Mouse (Mus musculus) megakaryocyte, embryonic 14.5 days (primary cell): Measurements from ENCODE around the gene Ncoa7. TPM values are rescaled to one million over a fixed set of nuclear protein-coding genes. Genes with fewer than 3 reads are reported as not detected.

Experiments used
- H3K27me3 ChIP-seq: replicated peaks from 2 replicates; pipeline ENCODE3; 2012; ENCODE audit warnings: inconsistent platforms
- H3K36me3 ChIP-seq: replicated peaks from 2 replicates; pipeline ENCODE3; 2012; ENCODE audit warnings: low read length, inconsistent platforms, mixed read lengths
- H3K4me1 ChIP-seq: 2 replicates; pipeline ENCODE4 v1.6.1; 2012; ENCODE audit warnings: inconsistent platforms
- H3K4me3 ChIP-seq: replicated peaks from 2 replicates; pipeline ENCODE3; 2012; ENCODE audit warnings: moderate library complexity, mild to moderate bottlenecking, inconsistent platforms
- H3K9me3 ChIP-seq: 2 replicates; pipeline ENCODE4 v1.6.1; 2012; ENCODE audit warnings: inconsistent platforms
- FLI1 ChIP-seq: IDR thresholded peaks from 2 replicates; pipeline ENCODE4 v1.6.1; 2012; ENCODE audit warnings: low read length, inconsistent platforms, mixed read lengths
- GATA1 ChIP-seq: IDR thresholded peaks from 3 replicates; pipeline ENCODE4 v1.6.1; 2012; ENCODE audit warnings: mixed read lengths, low read length, inconsistent platforms, borderline replicate concordance
- polyA plus RNA-seq: library from polyadenylated mRNA; stranded (reverse); fragments of >175 nt; gene quantifications from 2 replicates; pipeline ENCODE4 v1.2.3, GENCODE M21; 2012; ENCODE audit warnings: low replicate concordance; ENCODE audit not compliant: insufficient read depth

The Ncoa7 gene
- polyA plus RNA-seq, 1 experiment = 2.1 TPM

DNA sequence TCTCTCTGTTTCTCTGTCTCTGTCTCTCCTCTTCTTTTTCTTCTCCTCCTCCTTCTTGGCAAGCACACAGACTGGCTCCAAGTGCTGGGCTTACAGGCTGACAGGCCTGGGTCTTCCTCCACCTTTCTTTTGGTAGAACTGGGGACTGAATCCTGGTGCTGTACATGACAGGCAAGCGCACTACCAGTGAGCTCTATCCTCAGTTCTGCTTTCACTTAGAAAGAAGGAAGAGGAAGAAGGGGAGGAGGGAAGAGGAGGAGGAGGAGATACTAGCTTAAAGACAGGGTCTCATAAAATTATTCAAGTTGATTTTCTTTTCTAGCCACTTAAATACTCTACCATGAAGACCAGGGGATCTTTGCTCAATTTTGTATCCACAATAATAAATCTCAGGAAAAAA is 80.1 kb downstream of the Ncoa7 start:
- H3K36me3 ChIP-seq = peaks cover 22% of the 10 kb centered on the region
- peaks cover 18% of the 10 kb centered on the region for H3K4me1 ChIP-seq
- H3K4me3 ChIP-seq = no peak overlapping the region
- no peaks in the 10 kb centered on the region for H3K9me3 ChIP-seq
- H3K27me3 ChIP-seq = no peaks in the 10 kb centered on the region
- no peak for TF ChIP-seq GATA1
- TF ChIP-seq FLI1 = no peak

DNA sequence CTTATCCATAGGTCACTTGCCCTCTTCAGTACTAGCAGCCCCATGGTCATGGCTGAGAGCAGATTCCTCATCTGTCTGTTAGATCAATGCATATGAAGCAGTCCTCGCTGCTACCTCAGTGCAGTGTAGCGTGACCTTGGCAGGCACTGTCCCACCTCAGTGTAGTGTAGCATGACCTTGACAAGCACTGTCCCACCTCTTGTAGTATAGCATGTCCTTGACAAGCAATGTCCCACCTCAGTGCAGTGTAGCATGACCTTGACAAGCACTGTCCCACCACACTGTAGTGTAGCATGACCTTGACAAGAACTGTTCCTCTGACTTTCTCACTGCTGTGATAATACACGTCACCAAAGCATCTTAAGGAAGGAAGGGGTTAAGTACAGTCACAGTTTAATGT is 82.6 kb downstream of the Ncoa7 start:
- TF ChIP-seq FLI1 (no peak), GATA1 (no peak)
- Histone ChIP-seq H3K4me1 (peaks cover 23% of the 10 kb centered on the region), H3K27me3 (no peaks in the 10 kb centered on the region), H3K9me3 (no peaks in the 10 kb centered on the region), H3K36me3 (peaks cover 22% of the 10 kb centered on the region), H3K4me3 (peak overlapping the region; percentile 40)

DNA sequence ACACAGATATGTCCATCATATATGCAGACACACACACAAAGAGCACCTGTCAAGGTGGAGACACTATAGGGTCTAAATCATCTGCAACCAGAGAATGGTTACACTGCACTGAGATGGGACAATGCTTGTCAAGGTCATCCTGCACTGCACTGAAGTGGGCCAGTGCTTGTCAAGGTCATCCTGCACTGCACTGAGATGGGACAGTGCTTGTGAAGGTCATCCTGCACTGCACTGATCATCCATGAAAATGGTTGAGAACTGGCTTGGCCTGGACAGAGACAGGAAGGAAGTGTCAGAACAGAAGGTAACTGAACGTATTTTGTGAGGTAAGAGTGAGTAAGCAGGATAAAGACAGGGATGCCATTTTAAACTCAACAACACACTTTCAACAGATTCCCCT is 83.2 kb downstream of the Ncoa7 start:
- no peak for TF ChIP-seq GATA1

DNA sequence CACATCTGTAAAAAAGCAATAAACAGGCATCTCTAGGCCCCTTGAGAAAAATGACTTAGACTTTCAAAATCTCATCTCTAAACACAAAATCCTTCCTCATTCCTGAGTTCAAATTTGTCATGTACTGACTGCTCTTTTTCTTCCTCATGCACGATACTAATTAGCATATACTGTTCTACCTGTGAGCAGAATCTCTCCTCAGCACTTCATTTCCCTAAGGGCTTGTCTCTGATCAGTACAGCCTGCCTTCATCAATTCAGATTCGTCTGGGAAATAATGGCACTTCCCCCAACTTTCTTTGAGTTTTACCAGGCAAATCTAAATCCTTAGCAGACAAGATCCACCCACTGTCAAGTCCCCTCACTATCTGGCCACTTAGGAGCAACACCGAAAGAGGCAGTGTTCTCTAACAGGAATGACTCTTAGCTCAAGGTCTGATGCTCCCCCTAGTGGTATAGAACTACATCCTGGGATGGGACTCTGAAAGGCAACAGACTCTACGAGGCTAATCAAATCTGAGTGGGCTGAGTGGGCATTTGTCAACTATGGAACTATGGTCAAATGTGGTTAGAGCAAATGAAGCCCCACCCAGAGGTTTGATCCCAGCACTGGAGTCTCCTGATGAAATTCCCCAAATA is 84.3 kb downstream of the Ncoa7 start:
- Histone ChIP-seq H3K27me3 (no peaks in the 10 kb centered on the region), H3K36me3 (peaks cover 22% of the 10 kb centered on the region), H3K9me3 (no peaks in the 10 kb centered on the region), H3K4me3 (peak overlapping the region; percentile 64), H3K4me1 (peaks cover 23% of the 10 kb centered on the region)
- TF ChIP-seq GATA1 (no peak), FLI1 (no peak)

More for the DNA sequence above, 83.2 kb downstream of the Ncoa7 start:
- peaks cover 22% of the 10 kb centered on the region for H3K36me3 ChIP-seq
- H3K9me3 ChIP-seq = no peaks in the 10 kb centered on the region
- H3K4me3 ChIP-seq = no peak overlapping the region
- peaks cover 23% of the 10 kb centered on the region for H3K4me1 ChIP-seq
- no peaks in the 10 kb centered on the region for H3K27me3 ChIP-seq

DNA sequence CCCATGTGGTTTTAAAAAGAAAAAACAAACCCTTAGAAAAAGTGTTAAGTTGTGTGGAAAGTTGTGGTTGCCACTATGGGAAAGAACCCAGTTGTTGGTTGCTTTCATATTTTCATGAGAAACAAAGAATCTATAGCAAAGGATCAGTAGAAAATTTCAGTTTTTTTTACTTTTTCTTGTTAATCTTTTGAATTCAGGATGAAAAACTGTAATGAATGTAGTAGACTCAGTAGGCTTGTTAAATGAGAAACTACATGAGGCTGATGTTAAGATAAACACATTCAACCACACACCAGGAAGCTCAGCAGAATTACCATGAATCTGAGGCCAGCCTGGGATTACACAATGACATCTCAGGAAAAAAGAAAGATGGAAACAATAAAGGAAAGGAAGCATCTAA is 87.0 kb downstream of the Ncoa7 start:
- Histone ChIP-seq H3K9me3 (no peaks in the 10 kb centered on the region), H3K36me3 (peaks cover 12% of the 10 kb centered on the region), H3K27me3 (no peaks in the 10 kb centered on the region), H3K4me1 (peaks cover 40% of the 10 kb centered on the region), H3K4me3 (no peak overlapping the region)
- TF ChIP-seq GATA1 (no peak), FLI1 (no peak)

DNA sequence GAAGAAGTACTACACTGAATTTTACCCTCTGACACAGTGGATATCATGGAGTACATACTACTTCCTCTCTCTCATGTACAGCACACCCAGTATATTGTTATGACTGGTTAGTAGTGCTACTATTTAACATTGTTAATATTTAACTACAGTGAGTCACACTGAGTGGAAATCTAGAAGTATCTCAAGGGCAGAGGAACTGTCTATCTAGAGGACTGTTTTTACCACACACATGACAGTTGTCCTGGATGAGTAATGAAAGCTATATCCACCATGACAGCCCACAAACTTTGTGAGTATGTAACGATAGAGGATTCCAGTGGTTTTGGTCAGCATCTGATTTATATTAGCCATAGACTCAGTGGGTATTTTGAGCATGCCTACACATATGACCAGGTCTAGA is 90.6 kb downstream of the Ncoa7 start:
- Histone ChIP-seq H3K36me3 (no peaks in the 10 kb centered on the region), H3K4me1 (peaks cover 25% of the 10 kb centered on the region), H3K9me3 (no peaks in the 10 kb centered on the region), H3K4me3 (no peak overlapping the region), H3K27me3 (no peaks in the 10 kb centered on the region)
- TF ChIP-seq FLI1 (no peak), GATA1 (no peak)

GRCm38 (mm10) chr10:30709846-30710403 is 93.2 kb downstream of the Ncoa7 start:
- no peak for TF ChIP-seq GATA1
- no peak for TF ChIP-seq FLI1
- Histone ChIP-seq H3K9me3 (no peaks in the 10 kb centered on the region), H3K27me3 (no peaks in the 10 kb centered on the region), H3K4me3 (no peak overlapping the region), H3K4me1 (peaks cover 20% of the 10 kb centered on the region), H3K36me3 (no peaks in the 10 kb centered on the region)

DNA sequence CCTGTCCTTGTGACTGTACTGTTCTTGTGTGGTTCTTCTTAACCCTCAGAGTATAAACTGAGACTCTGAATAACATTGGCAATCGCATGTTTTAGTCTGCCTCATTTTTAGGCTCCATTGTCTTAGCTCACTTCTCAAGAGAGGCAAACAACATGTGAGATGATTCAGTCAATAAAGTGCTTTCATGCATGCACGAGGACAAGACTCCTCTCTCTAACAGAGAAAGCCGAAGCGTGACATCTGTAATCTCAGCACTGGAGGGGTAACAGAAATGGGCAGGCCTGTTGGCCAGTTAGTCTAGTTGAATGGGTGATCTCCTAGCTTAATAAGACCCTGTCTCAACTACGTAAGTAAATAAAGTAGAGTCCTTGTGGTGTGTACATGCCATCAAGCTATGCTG is 95.1 kb downstream of the Ncoa7 start:
- Histone ChIP-seq H3K9me3 (no peaks in the 10 kb centered on the region), H3K36me3 (peaks cover 13% of the 10 kb centered on the region), H3K4me3 (no peak overlapping the region), H3K4me1 (peaks cover 17% of the 10 kb centered on the region), H3K27me3 (no peaks in the 10 kb centered on the region)
- TF ChIP-seq GATA1 = no peak
- no peak for TF ChIP-seq FLI1

GRCm38 (mm10) chr10:30702663-30703062 is 100.5 kb downstream of the Ncoa7 start:
- H3K4me1 ChIP-seq = no peaks in the 10 kb centered on the region
- H3K27me3 ChIP-seq = no peaks in the 10 kb centered on the region
- no peak overlapping the region for H3K4me3 ChIP-seq
- H3K36me3 ChIP-seq = peaks cover 42% of the 10 kb centered on the region
- H3K9me3 ChIP-seq = no peaks in the 10 kb centered on the region
- TF ChIP-seq GATA1 (no peak), FLI1 (no peak)

DNA sequence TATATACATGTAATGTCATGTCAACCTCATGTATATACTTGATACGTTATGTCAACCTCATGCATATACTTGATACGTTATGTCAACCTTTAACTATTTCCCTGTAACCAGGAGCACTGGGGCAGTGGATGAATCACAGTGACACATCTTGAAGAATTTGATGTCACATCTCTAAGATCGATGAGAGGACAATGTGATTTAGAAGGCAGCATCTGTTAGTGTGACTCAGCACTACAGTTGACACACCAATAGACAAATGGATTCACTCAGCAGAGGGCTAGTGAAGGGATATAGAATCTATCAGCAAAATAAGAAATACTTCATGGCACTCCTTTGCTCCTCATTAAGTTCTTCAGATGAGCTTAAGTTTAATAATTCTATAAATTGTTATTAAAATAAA is 116.3 kb downstream of the Ncoa7 start:
- H3K4me1 ChIP-seq = no peaks in the 10 kb centered on the region
- H3K27me3 ChIP-seq = no peaks in the 10 kb centered on the region
- TF ChIP-seq GATA1 (no peak), FLI1 (no peak)
- peaks cover 55% of the 10 kb centered on the region for H3K36me3 ChIP-seq
- no peak overlapping the region for H3K4me3 ChIP-seq
- H3K9me3 ChIP-seq = no peaks in the 10 kb centered on the region
